Mouse (Mus musculus) lung, postnatal 14 days (tissue): ENCODE measurements at regions not wholly inside any gene's neighbourhood (a gene's known extent, or its start where the extent isn't known, plus 50 kb on each side); places are given as distances from the start of the nearest gene placed in this dataset.
A peak's percentile ranks its signal among the peaks of the same experiment; 100 is the strongest.

Experiments used
- DNase-seq: peaks from one replicate; pipeline ENCODE4 v3.0.0; 2021

DNA sequence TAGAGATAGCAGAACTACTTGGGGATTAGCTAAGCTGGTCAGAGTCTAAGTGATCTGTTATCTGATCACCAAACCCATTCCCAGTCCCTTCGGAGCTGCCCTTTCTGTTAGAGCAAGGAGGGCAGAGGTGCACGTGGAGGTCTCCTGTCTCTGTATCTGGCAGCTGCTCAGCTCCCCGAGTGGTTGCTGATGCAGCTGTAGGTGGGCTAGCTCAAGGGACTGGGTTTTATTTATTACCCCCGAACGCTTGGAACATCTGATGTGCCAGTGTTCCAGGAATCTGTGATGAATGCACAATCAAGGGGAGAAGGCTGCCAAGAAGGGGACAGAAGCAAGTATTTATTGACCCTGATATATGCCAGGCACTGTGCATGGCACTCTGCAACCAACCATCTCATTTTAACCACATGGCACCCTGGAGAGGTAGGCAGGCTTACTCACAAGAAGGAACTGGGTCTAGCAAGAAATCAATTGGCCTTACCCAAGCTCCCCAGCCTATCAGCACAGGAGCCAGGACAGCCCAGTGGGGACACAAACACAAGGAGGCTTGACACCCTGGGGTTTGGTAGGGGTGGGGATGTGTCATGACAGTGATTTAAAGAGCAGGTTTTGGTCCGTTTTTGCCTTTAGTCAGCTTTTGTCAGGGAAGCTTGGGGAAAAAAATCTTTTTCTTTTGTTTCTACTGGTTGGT, 154.6 kb upstream of the Bmper start:
- DNase-seq = no peak

DNA sequence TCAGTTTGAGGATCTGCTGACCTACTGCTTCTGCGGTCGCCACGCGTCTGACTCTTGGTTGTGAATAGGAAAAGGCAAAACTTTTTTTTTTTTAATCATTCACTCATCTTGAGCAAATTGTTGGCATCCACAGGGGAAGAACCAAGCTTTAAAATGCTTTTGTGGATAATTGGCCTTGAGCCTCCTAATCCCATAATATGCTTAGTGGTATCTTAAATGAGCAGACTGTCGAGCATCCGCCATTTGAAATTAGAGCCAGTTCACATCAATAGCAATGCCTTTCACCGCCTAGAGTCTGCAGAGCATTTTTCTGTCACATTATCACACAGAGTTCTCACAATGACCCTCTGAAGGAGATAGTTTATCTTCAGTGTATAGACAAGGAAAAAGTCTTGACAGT, 153.7 kb upstream of the Bmper start:
- no peak for DNase-seq

DNA sequence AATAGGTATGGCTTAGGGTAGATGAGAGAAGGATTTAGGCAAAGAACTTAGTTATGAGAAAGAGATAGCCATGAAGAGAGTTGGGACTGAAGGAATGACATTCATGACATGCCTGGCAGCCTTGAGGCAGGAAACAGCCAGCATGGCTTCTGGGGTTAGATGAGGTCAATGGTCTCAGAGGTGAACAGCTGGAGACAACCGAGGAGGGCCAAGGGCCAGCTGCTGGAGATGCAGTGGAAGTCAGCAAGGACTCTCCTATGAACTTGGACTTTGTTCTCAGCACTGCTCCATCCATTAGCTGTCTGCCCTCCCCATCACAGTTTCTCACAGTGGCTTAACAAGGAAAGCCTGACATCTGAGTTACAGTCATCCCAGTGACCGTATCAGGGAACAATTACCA, 151.9 kb upstream of the Bmper start:
- peak; percentile 42 for DNase-seq

DNA sequence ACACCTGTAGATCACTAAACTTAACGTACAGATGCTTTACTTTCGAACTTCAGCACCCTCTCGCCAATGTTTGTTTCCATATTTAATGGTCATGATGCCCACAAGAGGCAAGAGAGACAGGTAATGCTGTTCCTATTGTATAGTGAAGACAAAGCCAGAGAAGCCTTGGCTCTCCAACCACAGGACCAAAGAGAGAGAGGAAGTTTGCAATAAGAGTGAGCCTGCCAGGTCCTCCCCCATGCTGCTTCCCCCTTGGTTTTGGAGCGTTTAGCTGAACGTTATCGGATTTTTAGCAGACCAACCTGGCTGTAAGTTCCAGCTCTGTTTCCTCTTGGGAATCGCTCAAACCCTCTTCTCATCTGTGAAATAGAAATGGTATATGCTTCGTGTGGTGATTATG, 150.1 kb upstream of the Bmper start:
- no peak for DNase-seq

DNA sequence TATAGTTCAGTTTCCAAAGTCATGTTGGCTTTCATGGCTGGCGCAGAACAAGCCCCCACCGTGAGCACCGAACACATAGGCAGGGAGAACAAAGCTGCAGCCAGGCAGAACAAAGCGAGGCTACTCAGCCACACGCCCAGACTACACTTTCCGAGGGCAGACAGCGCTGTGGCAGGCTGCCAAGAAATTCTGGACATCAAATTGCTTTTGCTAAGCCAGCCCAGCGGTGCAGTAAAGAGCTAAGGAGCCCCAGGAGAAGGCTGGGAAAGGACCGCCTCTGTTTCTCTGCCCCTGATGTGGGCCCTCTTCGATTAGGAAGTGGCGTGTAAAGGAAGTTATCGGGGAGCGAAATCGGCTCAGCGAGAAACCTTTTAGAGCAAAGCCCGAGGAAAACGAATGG, 139.3 kb upstream of the Bmper start:
- peak; percentile 87 for DNase-seq

- no peak for DNase-seq
Observed at GRCm38 (mm10) chr9:23089339-23089738, 133.5 kb upstream of the Bmper start.

- no peak for DNase-seq
Observed at GRCm38 (mm10) chr9:23097134-23097789, 125.6 kb upstream of the Bmper start.

DNA sequence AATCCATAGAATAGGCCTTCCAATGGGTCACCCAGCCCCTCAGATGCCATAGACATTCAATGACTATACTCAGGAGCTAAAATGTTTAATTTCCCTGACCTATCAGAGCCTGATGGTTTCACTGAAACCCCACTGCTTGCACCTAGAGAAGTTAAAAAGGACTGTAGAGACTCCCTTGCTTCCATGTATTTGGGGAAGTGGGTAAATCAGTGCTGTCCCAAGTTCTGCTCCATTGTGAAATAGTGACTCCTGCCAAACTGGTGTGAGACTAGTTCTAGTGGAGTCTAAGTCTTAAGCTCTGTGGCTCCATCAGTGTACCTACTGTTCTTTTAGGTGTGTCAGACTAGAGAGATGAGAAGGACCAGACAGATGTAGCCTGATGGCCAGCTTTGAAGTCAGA, 121.3 kb upstream of the Bmper start:
- DNase-seq = no peak

- DNase-seq = peak; percentile 10
Observed at GRCm38 (mm10) chr9:23101990-23102796, 120.7 kb upstream of the Bmper start.

DNA sequence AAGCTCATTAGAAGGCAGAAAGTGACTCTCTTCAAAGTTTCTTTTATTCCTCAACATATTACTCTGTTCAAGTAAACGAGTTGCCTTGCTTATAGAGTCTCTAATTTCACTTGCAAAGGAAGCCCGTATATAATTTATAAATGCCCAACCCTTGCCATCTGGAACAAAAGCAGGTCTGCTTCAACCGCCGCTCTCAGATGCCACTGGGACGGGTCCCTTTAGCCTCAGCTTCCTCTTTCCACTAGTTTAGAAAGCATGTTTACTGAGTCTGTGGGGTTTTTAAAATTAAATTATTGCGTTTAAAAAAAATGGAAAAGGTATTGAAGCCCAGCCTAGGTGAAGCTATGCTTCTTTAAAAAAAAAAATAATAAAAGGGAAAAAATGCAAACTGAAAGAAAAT, 111.4 kb upstream of the Bmper start:
- DNase-seq = no peak

DNA sequence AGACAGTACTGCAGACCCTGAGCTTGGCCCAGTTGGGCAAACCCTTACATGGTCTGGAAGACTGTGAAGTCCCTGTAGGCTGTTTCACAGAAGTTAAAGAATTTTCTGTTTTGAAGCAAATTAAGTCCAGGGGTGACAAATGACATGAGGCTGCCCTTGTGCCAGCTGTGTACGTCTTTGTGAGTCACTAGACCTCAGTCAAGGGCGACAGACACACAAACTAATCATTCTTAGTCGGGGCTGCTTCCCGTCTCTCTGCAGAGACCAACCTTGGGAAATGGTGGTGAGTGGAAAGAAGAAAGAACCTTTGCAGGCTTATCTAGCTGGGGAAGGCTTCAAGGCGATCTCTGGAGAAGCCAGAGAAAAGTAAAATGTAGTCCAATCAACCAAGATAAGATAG, 107.8 kb upstream of the Bmper start:
- DNase-seq = no peak

DNA sequence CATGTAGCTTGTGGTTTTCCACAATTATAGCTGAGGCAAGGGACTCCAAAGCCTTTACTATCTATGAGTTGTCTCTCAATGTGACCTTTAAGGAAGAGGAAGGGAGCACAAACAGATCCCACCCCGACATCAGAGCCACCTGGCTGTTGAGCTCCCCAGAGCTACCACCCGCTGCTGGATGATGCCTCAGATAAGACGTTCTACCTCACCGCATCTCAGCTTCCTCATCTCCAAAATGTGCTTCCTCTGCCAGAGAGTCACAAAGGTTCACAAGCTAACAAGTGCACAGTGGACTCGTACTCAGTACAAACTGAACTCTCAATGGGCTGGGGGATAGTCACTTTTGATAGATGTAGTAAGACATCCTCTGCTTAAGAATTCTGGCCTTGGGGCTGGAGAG, 107.3 kb upstream of the Bmper start:
- DNase-seq = no peak

GRCm38 (mm10) chr9:23116311-23116710, 106.6 kb upstream of the Bmper start:
- no peak for DNase-seq

GRCm38 (mm10) chr9:23119811-23120210, 103.1 kb upstream of the Bmper start:
- DNase-seq = no peak

GRCm38 (mm10) chr9:23120814-23121213, 102.1 kb upstream of the Bmper start:
- DNase-seq = no peak

DNA sequence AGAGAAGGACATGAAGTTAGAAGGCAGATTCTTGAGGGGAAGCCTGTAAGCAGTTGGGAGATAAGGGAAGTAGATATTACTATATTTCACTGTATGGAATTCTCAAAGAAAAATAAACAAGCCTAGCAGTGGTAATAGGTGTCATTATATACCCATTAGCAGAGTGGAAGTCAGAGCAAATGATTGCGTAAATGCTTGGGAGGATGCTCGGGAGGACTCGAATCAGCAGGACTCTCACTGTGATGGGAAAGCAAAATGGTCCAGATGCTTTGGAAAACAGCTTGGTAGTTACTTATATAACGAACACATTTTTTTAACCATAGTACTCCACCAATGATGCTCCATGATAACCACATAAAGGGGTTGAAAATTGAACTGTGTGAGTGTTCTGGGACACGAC, 100.4 kb upstream of the Bmper start:
- no peak for DNase-seq

GRCm38 (mm10) chr9:23123452-23123851, 99.4 kb upstream of the Bmper start:
- DNase-seq = no peak

DNA sequence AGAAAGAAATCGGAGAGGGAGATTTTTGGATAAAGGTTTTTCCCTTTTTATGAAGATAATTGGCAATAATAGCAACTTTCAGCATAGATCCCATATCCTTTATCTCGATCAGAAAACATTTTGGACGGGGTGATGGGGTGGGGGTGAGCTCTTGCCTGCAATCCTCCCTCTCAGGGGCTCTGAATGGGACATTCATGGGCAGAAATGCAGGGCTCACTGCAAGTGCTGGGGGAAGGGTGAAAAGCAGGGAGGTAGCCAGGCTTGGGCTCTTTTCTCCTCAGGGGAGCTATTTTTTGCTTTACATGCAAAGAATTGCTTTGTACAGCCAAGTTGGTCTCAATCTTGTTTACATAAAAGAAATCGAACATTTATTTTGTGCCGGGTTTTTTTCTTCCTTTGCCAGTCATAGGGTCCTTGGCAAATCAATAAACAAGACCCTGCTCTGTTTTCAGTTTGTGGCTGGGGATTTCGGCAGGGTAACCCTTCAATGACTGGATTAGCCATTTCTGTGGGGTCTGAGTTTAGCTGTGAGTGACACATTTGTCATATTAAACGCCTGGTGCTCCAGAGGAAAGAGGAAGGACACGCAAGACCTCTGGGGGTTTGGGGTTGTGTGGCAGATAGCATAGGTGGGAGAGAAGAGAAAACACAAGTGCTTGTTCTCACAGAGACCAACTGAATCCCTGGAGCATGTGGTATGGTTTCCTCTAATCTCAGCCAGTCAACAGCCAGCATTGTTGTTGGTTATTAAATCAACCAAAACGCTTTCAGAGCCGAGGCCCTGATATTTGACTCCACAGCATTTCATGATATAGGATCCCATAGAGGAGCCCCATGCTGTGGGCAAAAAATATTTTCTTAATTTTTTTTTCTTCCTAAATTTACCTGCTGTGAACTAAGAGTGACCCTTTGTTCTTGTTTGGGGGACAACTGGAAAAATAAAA, 96.8 kb upstream of the Bmper start:
- no peak for DNase-seq

- no peak for DNase-seq
Observed at GRCm38 (mm10) chr9:23127338-23128017, 95.4 kb upstream of the Bmper start.

DNA sequence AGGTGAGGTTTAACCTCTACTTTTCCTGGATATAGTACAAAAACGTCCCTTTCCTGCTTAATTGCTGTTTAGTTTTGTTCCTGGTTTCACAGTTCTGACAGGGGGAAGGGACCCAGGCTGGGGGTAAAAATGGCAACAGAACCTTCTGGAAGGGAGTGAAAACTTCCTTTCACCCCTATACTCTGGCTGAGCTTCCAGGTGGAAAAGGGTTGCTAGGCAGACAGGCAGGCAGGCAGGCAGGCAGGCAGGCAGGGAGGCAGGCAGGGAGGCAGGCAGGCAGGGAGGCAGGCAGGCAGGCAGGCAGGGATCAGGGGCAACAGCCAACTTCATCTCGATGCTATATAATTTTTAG, 94.9 kb upstream of the Bmper start:
- no peak for DNase-seq

GRCm38 (mm10) chr9:23134006-23134405, 88.9 kb upstream of the Bmper start:
- DNase-seq = no peak

DNA sequence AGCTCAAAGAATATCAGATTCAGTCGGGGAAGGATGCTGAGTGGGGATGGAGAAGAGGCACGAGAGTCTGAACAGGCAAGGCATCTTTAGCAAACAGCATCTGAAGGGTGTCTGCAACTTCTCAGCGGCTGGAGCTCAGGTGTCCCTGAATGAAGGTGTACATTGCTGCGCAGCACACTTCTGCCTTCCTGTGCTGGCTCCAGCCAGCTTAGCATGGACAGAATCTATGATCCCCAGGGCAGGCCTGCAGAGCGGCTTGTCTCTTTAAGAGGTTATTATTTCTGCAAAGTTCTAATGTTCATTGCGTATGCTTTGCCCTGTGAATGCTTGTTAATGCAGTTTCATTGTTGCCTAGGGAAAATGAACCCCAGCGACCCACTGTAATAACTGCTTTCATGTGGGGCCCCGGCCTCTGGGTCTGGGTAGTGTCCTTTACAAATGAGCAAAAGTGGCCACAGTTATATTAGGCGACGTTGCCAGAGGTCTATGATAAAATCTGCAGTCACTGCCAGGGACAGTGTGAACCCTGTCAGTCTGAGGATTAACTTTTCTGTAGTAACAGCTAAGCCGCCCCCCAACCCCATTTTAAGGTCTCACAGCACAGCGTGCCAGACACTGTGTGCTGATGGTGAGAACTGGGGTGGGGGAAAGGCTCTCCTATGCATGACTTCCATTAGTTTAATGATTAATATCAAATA, 88.3 kb upstream of the Bmper start:
- DNase-seq = no peak
